Mouse (Mus musculus) limb, embryonic 13.5 days (tissue): ENCODE data around the gene Itgb4. TPM values are rescaled to one million over a fixed set of nuclear protein-coding genes. Genes with fewer than 3 reads are reported as not detected.

Experiments
- ATAC-seq: fragments of 200-750 bp; cut with Nextera tagmentation; 2 replicates; pipeline ENCODE4 v1.8.0; 2017; ENCODE audit warnings: low read depth, moderate number of reproducible peaks, moderate TSS enrichment; ENCODE audit not compliant: low FRiP score
- H3K27ac ChIP-seq: fragments of 300-500 bp; sonication (generic); 2 replicates; pipeline ENCODE4 v1.5.1; 2015; ENCODE audit warnings: inconsistent platforms, mild to moderate bottlenecking, moderate library complexity
- H3K27me3 ChIP-seq: fragments of 300-500 bp; sonication (generic); 2 replicates; pipeline ENCODE4 v1.6.1; 2015; ENCODE audit warnings: mild to moderate bottlenecking, inconsistent platforms
- H3K36me3 ChIP-seq: fragments of 300-500 bp; sonication (generic); 2 replicates; pipeline ENCODE4 v1.6.1; 2015; ENCODE audit warnings: inconsistent platforms, mild to moderate bottlenecking, moderate library complexity
- H3K4me1 ChIP-seq: fragments of 300-500 bp; sonication (generic); 2 replicates; pipeline ENCODE4 v1.6.1; 2015; ENCODE audit warnings: inconsistent platforms
- H3K4me2 ChIP-seq: fragments of 300-500 bp; sonication (generic); replicated peaks from 2 replicates; pipeline ENCODE4 v1.6.1; 2015; ENCODE audit warnings: inconsistent platforms, mild to moderate bottlenecking, moderate library complexity
- H3K4me3 ChIP-seq: fragments of 300-500 bp; sonication (generic); 2 replicates; pipeline ENCODE4 v1.5.1; 2015; ENCODE audit warnings: moderate library complexity, mild to moderate bottlenecking, inconsistent platforms
- H3K9ac ChIP-seq: fragments of 300-500 bp; sonication (generic); 2 replicates; pipeline ENCODE4 v1.6.1; 2015; ENCODE audit warnings: mild to moderate bottlenecking, inconsistent platforms
- H3K9me3 ChIP-seq: fragments of 300-500 bp; sonication (generic); 2 replicates; pipeline ENCODE4 v1.6.1; 2016; ENCODE audit warnings: inconsistent platforms
- WGBS: fragments of 180-500 bp; shearing (Covaris S2); methylation state at CpG from one replicate; pipeline ENCODE4 v1.1.7; 2015; 5-methylcytosine and 5-hydroxymethylcytosine counted together
- polyA plus RNA-seq: library from polyadenylated mRNA; unstranded; fragments of >200 nt; fragmentation: Nextera tagmentation; extraction: Ambion mirVana; gene quantifications from 2 replicates; pipeline ENCODE4 v1.2.1, GENCODE M21; 2015

Gene Itgb4
- polyA plus RNA-seq, 1 experiment from 2014 or later: 6.3 TPM

- WGBS: 87% methylated on average over 3 of the region's 3 CpGs
- H3K36me3 ChIP-seq: peaks cover 19% of the 10 kb centered on the region
- H3K4me2 ChIP-seq: no peak overlapping the region
- ATAC-seq: no peak
- H3K9ac ChIP-seq: no peak overlapping the region
- peaks cover 22% of the 10 kb centered on the region for H3K4me1 ChIP-seq
- H3K27me3 ChIP-seq: peaks cover 9% of the 10 kb centered on the region; the same call in 1 of the 2 replicates
- no peaks in the 10 kb centered on the region for H3K9me3 ChIP-seq
- no peak overlapping the region for H3K4me3 ChIP-seq
- H3K27ac ChIP-seq: no peak overlapping the region
Measured at GRCm38 (mm10) chr11:116002894-116003293, 28.4 kb downstream of the Itgb4 start.

GRCm38 (mm10) chr11:116004186-116004823, 29.8 kb downstream of the Itgb4 start:
- Histone ChIP-seq H3K4me2 (peak overlapping the region; percentile 77), H3K4me1 (peaks cover 26% of the 10 kb centered on the region), H3K27ac (peak overlapping the region; percentile 44; the same call in 1 of the 2 replicates), H3K27me3 (peaks cover 9% of the 10 kb centered on the region; the same call in 1 of the 2 replicates), H3K36me3 (peaks cover 33% of the 10 kb centered on the region), H3K9ac (peak overlapping the region; percentile 68), H3K9me3 (no peaks in the 10 kb centered on the region), H3K4me3 (peak overlapping the region; percentile 42)
- 40% methylated on average over 8 of the region's 8 CpGs for WGBS
- no peak for ATAC-seq

GRCm38 (mm10) chr11:116004840-116005700, 30.6 kb downstream of the Itgb4 start:
- Histone ChIP-seq H3K4me1 (peaks cover 22% of the 10 kb centered on the region), H3K27me3 (peaks cover 5% of the 10 kb centered on the region; the same call in 1 of the 2 replicates), H3K9ac (peak overlapping the region; percentile 68), H3K4me3 (peak overlapping the region; percentile 42), H3K36me3 (peaks cover 41% of the 10 kb centered on the region), H3K9me3 (no peaks in the 10 kb centered on the region), H3K27ac (peak overlapping the region; percentile 75; the same call in 1 of the 2 replicates), H3K4me2 (peak overlapping the region; percentile 77)
- 6% methylated on average over 52 of the region's 54 CpGs for WGBS
- peak; percentile 58 for ATAC-seq

GRCm38 (mm10) chr11:116005701-116006419, 31.4 kb downstream of the Itgb4 start:
- peaks cover 48% of the 10 kb centered on the region for H3K36me3 ChIP-seq
- 0 out of 2 replicates have a peak, but pooled peaks have one; percentile 7 for ATAC-seq
- peaks cover 25% of the 10 kb centered on the region for H3K4me1 ChIP-seq
- peak overlapping the region; percentile 42 for H3K4me3 ChIP-seq
- WGBS: 73% methylated on average over 9 of the region's 9 CpGs
- H3K9me3 ChIP-seq: no peaks in the 10 kb centered on the region
- H3K9ac ChIP-seq: peak overlapping the region; percentile 68; the same call in 1 of the 2 replicates
- H3K27me3 ChIP-seq: no peaks in the 10 kb centered on the region
- peak overlapping the region; percentile 75; the same call in 1 of the 2 replicates for H3K27ac ChIP-seq
- H3K4me2 ChIP-seq: peak overlapping the region; percentile 77

- no peaks in the 10 kb centered on the region for H3K27me3 ChIP-seq
- peaks cover 50% of the 10 kb centered on the region for H3K36me3 ChIP-seq
- H3K27ac ChIP-seq: no peak overlapping the region
- H3K4me2 ChIP-seq: no peak overlapping the region
- H3K9ac ChIP-seq: peak overlapping the region; percentile 13; the same call in 1 of the 2 replicates
- no peak for ATAC-seq
- WGBS: 86% methylated on average over 28 of the region's 28 CpGs
- H3K4me1 ChIP-seq: peaks cover 36% of the 10 kb centered on the region
- H3K9me3 ChIP-seq: no peaks in the 10 kb centered on the region
- no peak overlapping the region for H3K4me3 ChIP-seq
Measured at GRCm38 (mm10) chr11:116007095-116007850, 32.8 kb downstream of the Itgb4 start.

- ATAC-seq: no peak
- Histone ChIP-seq H3K27me3 (no peaks in the 10 kb centered on the region), H3K4me2 (no peak overlapping the region), H3K9ac (no peak overlapping the region; the same call in 1 of the 2 replicates), H3K36me3 (peaks cover 50% of the 10 kb centered on the region), H3K4me1 (peaks cover 44% of the 10 kb centered on the region), H3K4me3 (no peak overlapping the region), H3K9me3 (no peaks in the 10 kb centered on the region), H3K27ac (no peak overlapping the region)
- 81% methylated on average over 11 of the region's 11 CpGs for WGBS
Measured at GRCm38 (mm10) chr11:116008411-116008810, 33.9 kb downstream of the Itgb4 start.

- 60% methylated on average over 13 of the region's 13 CpGs for WGBS
- H3K4me3 ChIP-seq: no peak overlapping the region
- H3K4me2 ChIP-seq: no peak overlapping the region
- no peak overlapping the region for H3K9ac ChIP-seq
- no peak overlapping the region for H3K27ac ChIP-seq
- no peak for ATAC-seq
- no peaks in the 10 kb centered on the region for H3K27me3 ChIP-seq
- H3K36me3 ChIP-seq: peaks cover 50% of the 10 kb centered on the region
- no peaks in the 10 kb centered on the region for H3K9me3 ChIP-seq
- H3K4me1 ChIP-seq: peaks cover 44% of the 10 kb centered on the region
Measured at GRCm38 (mm10) chr11:116008832-116009375, 34.4 kb downstream of the Itgb4 start.

GRCm38 (mm10) chr11:116009661-116010060, 35.2 kb downstream of the Itgb4 start:
- peaks cover 50% of the 10 kb centered on the region for H3K36me3 ChIP-seq
- no peaks in the 10 kb centered on the region for H3K27me3 ChIP-seq
- 90% methylated on average over 11 of the region's 11 CpGs for WGBS
- H3K9ac ChIP-seq: no peak overlapping the region
- ATAC-seq: no peak
- H3K4me1 ChIP-seq: peaks cover 40% of the 10 kb centered on the region
- no peak overlapping the region for H3K4me2 ChIP-seq
- H3K27ac ChIP-seq: no peak overlapping the region
- H3K9me3 ChIP-seq: no peaks in the 10 kb centered on the region
- H3K4me3 ChIP-seq: no peak overlapping the region

GRCm38 (mm10) chr11:116010146-116010545, 35.6 kb downstream of the Itgb4 start:
- Histone ChIP-seq H3K36me3 (peaks cover 50% of the 10 kb centered on the region), H3K27ac (no peak overlapping the region), H3K9me3 (no peaks in the 10 kb centered on the region), H3K4me2 (no peak overlapping the region), H3K4me1 (peaks cover 35% of the 10 kb centered on the region), H3K27me3 (no peaks in the 10 kb centered on the region), H3K9ac (no peak overlapping the region), H3K4me3 (no peak overlapping the region)
- ATAC-seq: no peak
- 91% methylated on average over 8 of the region's 8 CpGs for WGBS

- no peak overlapping the region for H3K9ac ChIP-seq
- H3K27me3 ChIP-seq: no peaks in the 10 kb centered on the region
- no peaks in the 10 kb centered on the region for H3K9me3 ChIP-seq
- H3K27ac ChIP-seq: no peak overlapping the region
- peaks cover 27% of the 10 kb centered on the region for H3K4me1 ChIP-seq
- no peak overlapping the region for H3K4me3 ChIP-seq
- H3K4me2 ChIP-seq: peak overlapping the region; percentile 70
- peaks cover 50% of the 10 kb centered on the region for H3K36me3 ChIP-seq
- 88% methylated on average over 5 of the region's 5 CpGs for WGBS
- no peak for ATAC-seq
Measured at GRCm38 (mm10) chr11:116010948-116011347, 36.4 kb downstream of the Itgb4 start.
